Mouse (Mus musculus) heart, postnatal 25 days (tissue): ENCODE data around the gene Pla2g2e. TPM values are rescaled to one million over a fixed set of nuclear protein-coding genes. Genes with fewer than 3 reads are reported as not detected.

Experiments
- total RNA-seq, 2 experiments: library from RNA; stranded (reverse); gene quantifications; 2 replicates each; pipeline ENCODE4 v1.2.3; 2021

The Pla2g2e gene
- total RNA-seq, 2 experiments from 2014 or later = 0.52 to 1.1 TPM

Other genes starting within 250 kb of the Pla2g2e start
- not detected for gene Vwa5b1, start 242.1 kb upstream of the Pla2g2e start, total RNA-seq
- gene Pla2g2c, start 153.2 kb upstream of the Pla2g2e start, total RNA-seq = under 1 TPM in 1 of 2 experiments, not detected in 1; 0.17 TPM
- 1 to 10 TPM; 1.2 to 1.8 TPM for gene Ubxn10, start 140.8 kb upstream of the Pla2g2e start, total RNA-seq
- gene Pla2g2f, start 120.3 kb upstream of the Pla2g2e start, total RNA-seq = under 1 TPM; 0.13 to 0.22 TPM
- under 1 TPM in 1 of 2 experiments, not detected in 1; 0.23 TPM for gene Pla2g2d, start 102.2 kb upstream of the Pla2g2e start, total RNA-seq
- gene Pla2g5, start 14.5 kb upstream of the Pla2g2e start, total RNA-seq = 10 to 100 TPM; 27.8 to 31.5 TPM
- gene Gm13030, start 4.0 kb upstream of the Pla2g2e start, total RNA-seq = not detected
- 10 to 100 TPM; 10.1 to 10.8 TPM for gene Otud3, start 36.0 kb downstream of the Pla2g2e start, total RNA-seq
- not detected for gene Rnf186, start 89.2 kb downstream of the Pla2g2e start, total RNA-seq
- 10 to 100 TPM in 1 of 2 experiments, 1 to 10 TPM in 1; 7.5 to 10.1 TPM for gene Tmco4, start 94.9 kb downstream of the Pla2g2e start, total RNA-seq
- gene Htr6, start 197.6 kb downstream of the Pla2g2e start, total RNA-seq = not detected
- 10 to 100 TPM; 26.7 to 28.3 TPM for gene Nbl1, start 215.1 kb downstream of the Pla2g2e start, total RNA-seq